Mouse (Mus musculus) stomach, embryonic 15.5 days (tissue): Measurements from ENCODE around the gene Gm5901. TPM values are rescaled to one million over a fixed set of nuclear protein-coding genes. Genes with fewer than 3 reads are reported as not detected.
A peak's percentile ranks its signal among the peaks of the same experiment; 100 is the strongest.

ENCODE experiments used
- ATAC-seq: fragments of 200-750 bp; cut with Nextera tagmentation; 2 replicates; pipeline ENCODE4 v1.8.0; 2017; ENCODE audit warnings: low read depth, moderate number of reproducible peaks, moderate TSS enrichment; ENCODE audit not compliant: insufficient read depth, low FRiP score
- H3K27ac ChIP-seq: fragments of 300-500 bp; sonication (generic); 2 replicates; pipeline ENCODE4 v1.5.1; 2015; ENCODE audit warnings: mild to moderate bottlenecking, inconsistent platforms
- H3K27me3 ChIP-seq: fragments of 300-500 bp; sonication (generic); replicated peaks from 2 replicates; pipeline ENCODE4 v1.6.1; 2015; ENCODE audit warnings: inconsistent platforms
- H3K36me3 ChIP-seq: fragments of 300-500 bp; sonication (generic); 2 replicates; pipeline ENCODE4 v1.6.1; 2015; ENCODE audit warnings: inconsistent platforms
- H3K4me1 ChIP-seq: fragments of 300-500 bp; sonication (generic); 2 replicates; pipeline ENCODE4 v1.6.1; 2015; ENCODE audit warnings: inconsistent platforms
- H3K4me2 ChIP-seq: fragments of 300-500 bp; sonication (generic); 2 replicates; pipeline ENCODE4 v1.6.1; 2015; ENCODE audit warnings: mild to moderate bottlenecking, inconsistent platforms
- H3K4me3 ChIP-seq: fragments of 300-500 bp; sonication (generic); replicated peaks from 2 replicates; pipeline ENCODE4 v1.5.1; 2015; ENCODE audit warnings: inconsistent platforms
- H3K9ac ChIP-seq: fragments of 300-500 bp; sonication (generic); 2 replicates; pipeline ENCODE4 v1.6.1; 2015; ENCODE audit warnings: inconsistent platforms
- H3K9me3 ChIP-seq: fragments of 300-500 bp; sonication (generic); 2 replicates; pipeline ENCODE4 v1.6.1; 2016; ENCODE audit warnings: inconsistent platforms
- WGBS: fragments of 180-500 bp; shearing (Covaris S2); methylation state at CpG from one replicate; pipeline ENCODE4 v1.1.7; 2015; 5-methylcytosine and 5-hydroxymethylcytosine counted together
- polyA plus RNA-seq: library from polyadenylated mRNA; unstranded; fragments of >200 nt; fragmentation: Nextera tagmentation; extraction: Ambion mirVana; gene quantifications from 2 replicates; pipeline ENCODE4 v1.2.1, GENCODE M21; 2015

Gene Gm5901
- polyA plus RNA-seq, 1 experiment from 2014 or later: not detected

DNA sequence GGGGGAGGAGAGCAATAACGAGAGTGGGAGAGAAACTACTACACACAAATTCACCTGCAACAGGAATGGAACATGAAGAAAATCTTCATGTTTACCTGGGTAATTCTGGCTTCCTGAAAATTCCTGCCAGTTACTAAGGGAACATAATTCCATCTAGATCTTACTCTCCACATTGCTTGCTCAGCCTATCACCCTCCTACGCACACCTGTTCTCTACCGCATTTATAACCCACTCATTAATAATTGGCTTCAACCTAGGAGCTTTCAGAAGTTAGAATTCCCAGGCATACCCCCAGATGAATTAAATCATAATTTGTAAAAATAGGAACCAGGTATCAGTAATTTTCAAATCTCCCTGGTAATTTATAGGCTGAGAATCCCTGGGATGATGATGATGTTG, 862 bp upstream of the Gm5901 start:
- H3K9ac ChIP-seq: no peak overlapping the region
- no peak overlapping the region for H3K27ac ChIP-seq
- no peak for ATAC-seq
- H3K27me3 ChIP-seq: no peaks in the 10 kb centered on the region
- H3K4me2 ChIP-seq: no peak overlapping the region
- H3K9me3 ChIP-seq: no peaks in the 10 kb centered on the region
- H3K4me3 ChIP-seq: no peak overlapping the region
- WGBS: 93% methylated on average over 3 of the region's 3 CpGs
- no peaks in the 10 kb centered on the region for H3K4me1 ChIP-seq
- peaks cover 21% of the 10 kb centered on the region for H3K36me3 ChIP-seq

GRCm38 (mm10) chr7:105380329-105380728, 5.5 kb downstream of the Gm5901 start:
- 86% methylated on average over 3 of the region's 3 CpGs for WGBS
- Histone ChIP-seq H3K9ac (no peak overlapping the region), H3K27ac (no peak overlapping the region), H3K36me3 (peaks cover 62% of the 10 kb centered on the region), H3K9me3 (no peaks in the 10 kb centered on the region), H3K27me3 (no peaks in the 10 kb centered on the region), H3K4me2 (no peak overlapping the region), H3K4me1 (no peaks in the 10 kb centered on the region), H3K4me3 (no peak overlapping the region)
- ATAC-seq: no peak

GRCm38 (mm10) chr7:105387696-105388095, 12.9 kb downstream of the Gm5901 start:
- 89% methylated on average over 2 of the region's 2 CpGs for WGBS
- Histone ChIP-seq H3K4me1 (no peaks in the 10 kb centered on the region), H3K27me3 (no peaks in the 10 kb centered on the region), H3K9ac (no peak overlapping the region), H3K27ac (no peak overlapping the region), H3K4me2 (no peak overlapping the region), H3K36me3 (peaks cover 47% of the 10 kb centered on the region), H3K4me3 (no peak overlapping the region), H3K9me3 (no peaks in the 10 kb centered on the region)
- no peak for ATAC-seq

DNA sequence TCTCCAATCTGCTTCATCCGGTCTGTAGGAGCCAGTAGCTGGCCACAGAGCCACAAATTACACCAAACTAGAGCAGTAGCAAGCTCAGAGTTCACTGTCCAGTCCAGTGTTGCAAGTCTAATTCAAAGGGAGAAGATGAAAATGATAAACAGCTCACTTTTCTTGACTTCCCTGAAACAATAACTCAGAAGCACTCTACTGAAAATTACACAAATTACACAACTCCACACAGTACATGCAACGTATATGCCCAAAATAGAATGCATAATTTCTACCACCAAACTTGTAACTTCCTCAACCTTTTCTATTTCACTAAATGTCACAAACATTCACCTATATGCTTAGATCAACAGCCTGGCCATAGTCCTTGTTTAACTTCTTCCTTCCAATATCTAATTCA, 15.4 kb downstream of the Gm5901 start:
- peaks cover 28% of the 10 kb centered on the region for H3K36me3 ChIP-seq
- WGBS: 88% methylated on average over 2 of the region's 2 CpGs
- H3K9me3 ChIP-seq: no peaks in the 10 kb centered on the region
- no peak overlapping the region for H3K4me3 ChIP-seq
- H3K4me2 ChIP-seq: no peak overlapping the region
- H3K4me1 ChIP-seq: no peaks in the 10 kb centered on the region
- H3K9ac ChIP-seq: no peak overlapping the region
- no peak overlapping the region for H3K27ac ChIP-seq
- H3K27me3 ChIP-seq: no peaks in the 10 kb centered on the region
- no peak for ATAC-seq

- WGBS: 55% methylated on average over 1 of the region's 1 CpGs
- H3K4me3 ChIP-seq: no peak overlapping the region
- no peak overlapping the region for H3K27ac ChIP-seq
- H3K4me2 ChIP-seq: no peak overlapping the region
- H3K9me3 ChIP-seq: no peaks in the 10 kb centered on the region
- ATAC-seq: no peak
- no peaks in the 10 kb centered on the region for H3K27me3 ChIP-seq
- peaks cover 6% of the 10 kb centered on the region for H3K36me3 ChIP-seq
- no peaks in the 10 kb centered on the region; the same call in 1 of the 2 replicates for H3K4me1 ChIP-seq
- no peak overlapping the region for H3K9ac ChIP-seq
Measured at GRCm38 (mm10) chr7:105394606-105395005, 19.8 kb downstream of the Gm5901 start.

DNA sequence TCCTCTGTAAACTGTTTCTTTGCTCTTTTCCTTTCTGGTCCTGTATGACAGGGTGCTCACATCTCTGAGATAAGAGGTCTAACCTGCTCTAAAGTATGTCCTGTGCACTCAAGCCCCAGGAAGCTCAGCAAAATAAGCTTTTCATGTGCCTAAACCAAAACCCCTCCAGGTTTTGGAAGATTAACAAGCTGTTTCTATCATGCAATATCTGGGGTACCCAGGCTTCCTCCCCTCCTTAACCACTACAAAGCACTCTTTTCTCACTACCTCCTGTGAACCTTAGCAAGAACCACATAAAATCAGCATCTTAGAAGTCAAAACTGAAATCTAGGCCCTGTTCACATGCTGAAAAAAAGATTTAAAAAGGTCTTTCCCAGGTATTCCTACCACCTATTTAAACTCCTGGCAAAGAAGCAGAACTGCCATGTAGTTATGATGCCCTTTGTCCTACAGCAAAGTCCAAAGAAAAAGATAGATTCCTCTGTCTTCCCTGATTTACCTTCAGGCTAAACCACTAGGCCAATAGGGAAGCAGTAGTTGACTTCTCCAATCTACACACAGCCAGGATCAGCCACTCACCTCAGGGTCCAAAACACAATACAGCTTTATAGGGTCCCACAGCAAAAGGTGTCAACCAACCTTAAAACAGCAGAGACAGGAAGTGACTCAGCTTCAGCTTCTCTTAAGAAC, 20.4 kb downstream of the Gm5901 start:
- Histone ChIP-seq H3K9me3 (no peaks in the 10 kb centered on the region), H3K4me1 (no peaks in the 10 kb centered on the region; the same call in 1 of the 2 replicates), H3K9ac (no peak overlapping the region), H3K27me3 (no peaks in the 10 kb centered on the region), H3K36me3 (no peaks in the 10 kb centered on the region), H3K4me3 (no peak overlapping the region), H3K4me2 (no peak overlapping the region), H3K27ac (no peak overlapping the region)
- no peak for ATAC-seq

GRCm38 (mm10) chr7:105396126-105396525, 21.3 kb downstream of the Gm5901 start:
- H3K9me3 ChIP-seq: no peaks in the 10 kb centered on the region
- no peak overlapping the region for H3K4me2 ChIP-seq
- H3K4me3 ChIP-seq: no peak overlapping the region
- H3K36me3 ChIP-seq: no peaks in the 10 kb centered on the region
- no peak overlapping the region for H3K27ac ChIP-seq
- no peak overlapping the region for H3K9ac ChIP-seq
- H3K4me1 ChIP-seq: peaks cover 3% of the 10 kb centered on the region; the same call in 1 of the 2 replicates
- H3K27me3 ChIP-seq: no peaks in the 10 kb centered on the region
- no peak for ATAC-seq

DNA sequence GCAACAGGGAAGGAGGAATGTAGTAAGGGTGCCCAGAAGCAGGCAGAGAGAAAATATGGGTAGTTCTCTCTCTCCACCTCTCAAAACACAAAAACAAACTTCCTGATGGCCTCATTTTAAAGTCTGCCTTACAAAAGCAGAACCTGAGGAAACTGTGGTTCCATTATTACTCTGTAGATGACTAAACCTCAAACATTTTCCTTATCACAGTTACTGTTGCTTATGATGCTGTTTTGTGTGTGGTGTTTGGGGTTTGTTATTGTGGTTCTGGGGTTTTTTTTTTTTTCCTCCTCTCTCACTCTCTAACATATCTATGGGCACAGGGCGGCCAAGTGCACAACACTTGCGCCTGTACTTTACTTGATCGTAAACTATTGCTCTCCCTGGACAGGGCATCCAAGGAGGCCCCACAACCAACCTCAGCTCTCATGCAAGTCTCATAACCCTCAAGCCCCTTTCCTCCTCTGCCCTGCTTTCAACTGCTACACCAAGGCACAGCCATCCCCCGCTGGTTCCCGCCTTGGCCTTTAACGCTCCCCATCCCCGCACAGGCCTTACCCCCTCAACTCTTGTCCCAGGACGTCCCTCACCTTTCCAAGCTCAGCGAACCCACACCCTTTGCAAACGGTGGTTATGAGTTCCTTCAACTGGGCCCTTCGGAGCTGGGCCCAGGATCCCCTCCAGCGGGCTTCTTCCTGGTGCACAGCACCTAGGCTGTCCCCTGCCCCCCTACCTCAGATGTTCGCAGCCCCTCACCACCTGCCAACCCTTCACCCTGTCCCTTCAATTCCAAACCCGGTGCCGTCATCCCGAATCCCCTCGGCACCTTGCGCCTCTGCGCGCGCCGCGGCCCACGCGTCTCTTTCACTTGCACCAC, 24.5 kb downstream of the Gm5901 start:
- Histone ChIP-seq H3K27ac (peak overlapping the region; percentile 80), H3K36me3 (no peaks in the 10 kb centered on the region), H3K9me3 (no peaks in the 10 kb centered on the region), H3K4me3 (peak overlapping the region; percentile 95), H3K27me3 (no peaks in the 10 kb centered on the region), H3K4me1 (peaks cover 3% of the 10 kb centered on the region; the same call in 1 of the 2 replicates), H3K4me2 (peak overlapping the region; percentile 80), H3K9ac (peak overlapping the region; percentile 80)
- under 1% methylated on average over 25 of the region's 25 CpGs for WGBS
- no peak; the same call in 1 of the 2 replicates for ATAC-seq

- Histone ChIP-seq H3K4me2 (peak within 1 kb of the TSS; percentile 80), H3K9ac (peak within 1 kb of the TSS; percentile 80), H3K4me3 (peak within 1 kb of the TSS; percentile 95), H3K4me1 (peaks cover 3% of the 10 kb centered on the region; the same call in 1 of the 2 replicates), H3K36me3 (no peaks in the 10 kb centered on the region), H3K27me3 (no peaks in the 10 kb centered on the region), H3K9me3 (no peaks in the 10 kb centered on the region), H3K27ac (peak within 1 kb of the TSS; percentile 82)
- WGBS: under 1% methylated on average over 55 of the region's 55 CpGs
- ATAC-seq: peak; percentile 99
Measured at GRCm38 (mm10) chr7:105399935-105400624, 25.2 kb downstream of the Gm5901 start, which contains the start of gene Fam160a2. Gene Fam160a2 (minus strand): TSS chr7:105400054.

DNA sequence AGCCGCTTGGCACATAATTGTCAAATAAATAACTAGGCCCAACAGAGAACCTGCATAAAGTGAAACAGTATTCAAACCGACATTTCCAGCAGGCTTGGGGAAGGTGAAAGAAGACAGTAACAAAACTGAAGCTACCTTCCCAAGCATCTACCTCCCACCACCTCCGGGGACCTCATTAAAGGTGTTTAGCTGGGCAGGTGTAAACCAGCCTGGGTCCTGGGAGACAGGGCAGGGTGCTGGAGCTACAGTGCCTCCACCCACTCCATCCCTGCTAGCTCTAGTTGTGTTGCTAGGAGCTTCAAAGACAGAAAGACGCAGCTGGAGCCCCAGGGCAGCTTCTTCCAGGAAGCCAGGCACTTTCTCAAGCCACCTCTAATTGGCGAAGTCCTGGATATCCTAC, 29.4 kb downstream of the Gm5901 start, which contains the start of gene Cnga4:
Gene Cnga4, plus strand, starts transcription at position 301 of the 400 bp plus-strand sequence.
- Histone ChIP-seq H3K9me3 (no peaks in the 10 kb centered on the region), H3K4me3 (no peak within 1 kb of the TSS), H3K36me3 (no peaks in the 10 kb centered on the region), H3K9ac (no peak within 1 kb of the TSS), H3K4me2 (no peak within 1 kb of the TSS), H3K27me3 (no peaks in the 10 kb centered on the region), H3K4me1 (0 out of 2 replicates have a peak, but pooled peaks cover 3% of the 10 kb centered on the region), H3K27ac (no peak within 1 kb of the TSS)
- WGBS: 61% methylated on average over 5 of the region's 5 CpGs
- ATAC-seq: no peak

DNA sequence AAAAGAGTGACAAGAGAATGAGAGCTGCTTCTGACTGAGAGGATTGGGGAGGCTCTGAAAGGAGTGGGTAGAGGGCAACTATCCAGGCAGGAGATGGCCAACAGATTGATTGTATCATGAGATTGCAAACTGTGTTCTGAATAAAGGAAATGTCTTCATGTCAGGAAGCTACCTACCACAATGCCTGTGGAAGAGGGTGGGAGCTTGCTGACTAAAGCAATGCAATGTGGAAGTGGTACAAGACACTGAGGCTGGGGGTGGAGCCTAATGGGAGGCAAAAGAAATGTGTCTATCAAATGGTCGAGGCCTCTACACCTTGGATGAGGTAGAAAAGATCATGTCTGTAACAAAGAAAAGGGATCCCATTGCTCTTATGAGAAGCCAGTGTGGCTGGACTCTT, 31.5 kb downstream of the Gm5901 start:
- ATAC-seq: no peak
- no peaks in the 10 kb centered on the region for H3K4me1 ChIP-seq
- 67% methylated on average over 1 of the region's 1 CpGs for WGBS
- no peak overlapping the region for H3K4me2 ChIP-seq
- no peak overlapping the region for H3K27ac ChIP-seq
- no peaks in the 10 kb centered on the region for H3K27me3 ChIP-seq
- no peak overlapping the region for H3K9ac ChIP-seq
- H3K36me3 ChIP-seq: no peaks in the 10 kb centered on the region
- H3K9me3 ChIP-seq: no peaks in the 10 kb centered on the region
- no peak overlapping the region for H3K4me3 ChIP-seq
